Mouse (Mus musculus): ENCODE data around the gene Aldh1l1.

Aldh1l1 gene

GRCm38 (mm10) chr6:90470947-90471541 lies 15.2 kb upstream of the Aldh1l1 start:
- DNase-seq (ENCODE audit: low read depth, low spot score): no peak

GRCm38 (mm10) chr6:90472079-90472478 lies 14.1 kb upstream of the Aldh1l1 start:
- no peak for DNase-seq (ENCODE audit: low read depth, low spot score)

GRCm38 (mm10) chr6:90472697-90473096 lies 13.5 kb upstream of the Aldh1l1 start:
- no peak for DNase-seq (ENCODE audit: low read depth, low spot score)

GRCm38 (mm10) chr6:90473630-90474360 lies 12.4 kb upstream of the Aldh1l1 start:
- DNase-seq (ENCODE audit: low read depth, low spot score): no peak

GRCm38 (mm10) chr6:90474361-90474750 lies 11.9 kb upstream of the Aldh1l1 start:
- DNase-seq (ENCODE audit: low read depth, low spot score): no peak

- peak; percentile 73 for DNase-seq (ENCODE audit: low read depth, low spot score)
Observed at GRCm38 (mm10) chr6:90475176-90475853, 10.9 kb upstream of the Aldh1l1 start.

- no peak for DNase-seq (ENCODE audit: low read depth, low spot score)
Observed at GRCm38 (mm10) chr6:90475854-90476212, 10.4 kb upstream of the Aldh1l1 start.

GRCm38 (mm10) chr6:90476941-90477518 lies 9.2 kb upstream of the Aldh1l1 start:
- peak; percentile 80 for DNase-seq (ENCODE audit: low read depth, low spot score)

- DNase-seq (ENCODE audit: low read depth, low spot score): no peak
Observed at GRCm38 (mm10) chr6:90484249-90484648, 2.0 kb upstream of the Aldh1l1 start.

- DNase-seq (ENCODE audit: low read depth, low spot score): no peak
Observed at GRCm38 (mm10) chr6:90484876-90485275, 1.4 kb upstream of the Aldh1l1 start.

GRCm38 (mm10) chr6:90487531-90487930 lies 1.3 kb downstream of the Aldh1l1 start:
- DNase-seq (ENCODE audit: low read depth, low spot score): no peak

GRCm38 (mm10) chr6:90489532-90489931 lies 3.3 kb downstream of the Aldh1l1 start:
- no peak for DNase-seq (ENCODE audit: low read depth, low spot score)

GRCm38 (mm10) chr6:90490976-90491375 lies 4.7 kb downstream of the Aldh1l1 start:
- DNase-seq (ENCODE audit: low read depth, low spot score): no peak

GRCm38 (mm10) chr6:90491956-90492744 lies 5.9 kb downstream of the Aldh1l1 start:
- no peak for DNase-seq (ENCODE audit: low read depth, low spot score)

GRCm38 (mm10) chr6:90494155-90494554 lies 7.9 kb downstream of the Aldh1l1 start:
- DNase-seq (ENCODE audit: low read depth, low spot score): no peak

- DNase-seq (ENCODE audit: low read depth, low spot score): no peak
Observed at GRCm38 (mm10) chr6:90494566-90494965, 8.3 kb downstream of the Aldh1l1 start.

GRCm38 (mm10) chr6:90495282-90495912 lies 9.2 kb downstream of the Aldh1l1 start:
- DNase-seq (ENCODE audit: low read depth, low spot score): no peak

GRCm38 (mm10) chr6:90496217-90496616 lies 10.0 kb downstream of the Aldh1l1 start:
- DNase-seq (ENCODE audit: low read depth, low spot score): no peak

GRCm38 (mm10) chr6:90499509-90499908 lies 13.3 kb downstream of the Aldh1l1 start:
- no peak for DNase-seq (ENCODE audit: low read depth, low spot score)

GRCm38 (mm10) chr6:90501222-90501940 lies 15.2 kb downstream of the Aldh1l1 start:
- DNase-seq (ENCODE audit: low read depth, low spot score): no peak

GRCm38 (mm10) chr6:90505906-90506305 lies 19.7 kb downstream of the Aldh1l1 start:
- no peak for DNase-seq (ENCODE audit: low read depth, low spot score)
